Mouse (Mus musculus) olfactory bulb, adult 2 months (tissue): ENCODE measurements around the gene Eif3j1.

Experiments
- CTCF ChIP-seq: fragments of 200-500 bp; IDR thresholded peaks from 2 replicates; pipeline ENCODE4 v1.5.1; 2012; ENCODE audit warnings: low read depth, mild to moderate bottlenecking, low read length, moderate library complexity; ENCODE audit not compliant: insufficient read depth
- POLR2A ChIP-seq: fragments of 200-500 bp; IDR thresholded peaks from 2 replicates; pipeline ENCODE4 v1.6.1; 2012; ENCODE audit warnings: mild to moderate bottlenecking, low read depth, low read length, moderate library complexity; ENCODE audit not compliant: insufficient read depth

DNA sequence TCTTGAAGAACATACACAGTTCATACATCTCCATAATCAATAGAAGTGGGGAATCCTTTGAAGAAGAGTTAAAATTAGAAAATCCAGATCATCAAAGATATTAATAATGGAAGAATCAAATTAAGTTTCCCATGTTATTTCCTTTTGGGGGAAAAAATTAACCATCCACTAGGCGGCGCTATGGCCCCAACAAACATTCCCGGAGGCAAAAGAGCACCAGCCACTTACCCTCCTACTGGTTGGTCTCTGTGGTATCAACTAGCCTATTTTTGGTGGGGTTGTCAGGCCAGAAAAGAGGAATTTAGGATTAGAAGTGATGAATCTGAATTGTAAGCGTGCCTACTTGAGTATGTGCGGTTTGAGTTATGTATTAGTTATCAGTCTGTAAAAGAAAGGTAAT, 41.6 kb downstream of the Eif3j1 start:
- no peak for TF ChIP-seq CTCF
- TF ChIP-seq POLR2A: no peak
